Mouse (Mus musculus) liver, embryonic 11.5 days (tissue): ENCODE measurements around the gene Tarbp2. TPM values are rescaled to one million over a fixed set of nuclear protein-coding genes. Genes with fewer than 3 reads are reported as not detected.

Experiments used
- ATAC-seq: fragments of 200-750 bp; cut with Nextera tagmentation; replicated peaks from 2 replicates; pipeline ENCODE4 v1.8.0; 2017; ENCODE audit warnings: moderate number of reproducible peaks, mild to moderate bottlenecking, moderate TSS enrichment, moderate library complexity; ENCODE audit not compliant: low FRiP score
- DNase-seq: peaks from one replicate; pipeline ENCODE4 v3.0.0-alpha.2; 2017; ENCODE audit warnings: low spot score
- H3K27ac ChIP-seq: fragments of 300-500 bp; sonication (generic); 2 replicates; pipeline ENCODE4 v1.5.1; 2014; ENCODE audit warnings: mild to moderate bottlenecking, low read depth, low read length, control low read depth
- H3K27me3 ChIP-seq: fragments of 300-500 bp; sonication (generic); replicated peaks from 2 replicates; pipeline ENCODE4 v1.6.1; 2014; ENCODE audit warnings: low read length, mixed read lengths; ENCODE audit not compliant: control insufficient read depth, insufficient read depth
- H3K36me3 ChIP-seq: fragments of 300-500 bp; sonication (generic); 2 replicates; pipeline ENCODE4 v1.6.1; 2014; ENCODE audit warnings: mild to moderate bottlenecking, low read length, moderate library complexity, mixed read lengths; ENCODE audit not compliant: control insufficient read depth, insufficient read depth
- H3K4me1 ChIP-seq: fragments of 300-500 bp; sonication (generic); replicated peaks from 2 replicates; pipeline ENCODE4 v1.6.1; 2014; ENCODE audit warnings: low read length, mixed read lengths; ENCODE audit not compliant: control insufficient read depth, insufficient read depth
- H3K4me2 ChIP-seq: fragments of 300-500 bp; sonication (generic); 2 replicates; pipeline ENCODE4 v1.6.1; 2014; ENCODE audit warnings: mild to moderate bottlenecking, control low read depth, moderate library complexity
- H3K4me3 ChIP-seq: fragments of 300-500 bp; sonication (generic); 2 replicates; pipeline ENCODE4 v1.5.1; 2014; ENCODE audit warnings: low read depth, low read length, control low read depth
- H3K9ac ChIP-seq: fragments of 300-500 bp; sonication (generic); 2 replicates; pipeline ENCODE4 v1.6.1; 2014; ENCODE audit warnings: low read depth, low read length, control low read depth
- H3K9me3 ChIP-seq: fragments of 300-500 bp; sonication (generic); 2 replicates; pipeline ENCODE4 v1.6.1; 2016; ENCODE audit warnings: low read length, inconsistent platforms, mixed read lengths; ENCODE audit not compliant: control insufficient read depth
- WGBS: fragments of 180-500 bp; shearing (Covaris S2); extraction: QIAGEN DNeasy Blood & Tissue Kit; methylation state at CpG from one replicate; pipeline ENCODE4 v1.1.7; 2014; 5-methylcytosine and 5-hydroxymethylcytosine counted together
- polyA plus RNA-seq: library from polyadenylated mRNA; unstranded; fragments of >200 nt; fragmentation: Nextera tagmentation; extraction: Ambion mirVana; gene quantifications from 2 replicates; pipeline ENCODE4 v1.2.1, GENCODE M21; 2014

Tarbp2 gene
- polyA plus RNA-seq, 1 experiment from 2014 or later: 105 TPM

DNA sequence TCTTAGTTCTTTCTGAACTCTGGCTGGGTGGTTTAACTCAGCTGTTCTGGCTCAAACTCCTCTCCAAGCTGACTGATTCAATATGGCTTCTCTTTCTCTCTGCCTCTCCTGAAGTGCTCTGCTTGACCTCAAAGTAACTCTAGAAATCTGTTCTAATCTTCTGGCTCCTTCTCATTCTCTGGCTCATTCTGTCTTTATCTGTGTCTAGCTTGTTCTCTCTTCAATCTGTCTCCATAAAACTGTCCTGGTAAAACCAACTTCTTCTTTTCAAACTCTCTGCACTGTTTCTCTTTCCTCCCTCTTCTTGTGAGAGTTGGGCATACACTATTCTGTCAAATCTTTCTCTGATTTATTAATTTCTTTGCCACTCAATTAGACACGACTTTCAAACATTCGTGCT, 49.9 kb downstream of the Tarbp2 start:
- Histone ChIP-seq H3K4me3 (no peak overlapping the region), H3K4me2 (no peak overlapping the region), H3K9ac (no peak overlapping the region), H3K27ac (no peak overlapping the region), H3K36me3 (no peaks in the 10 kb centered on the region), H3K27me3 (no peaks in the 10 kb centered on the region), H3K4me1 (no peaks in the 10 kb centered on the region), H3K9me3 (no peaks in the 10 kb centered on the region)
- ATAC-seq: no peak
- DNase-seq: no peak
- 81% methylated on average over 2 of the region's 2 CpGs for WGBS

DNA sequence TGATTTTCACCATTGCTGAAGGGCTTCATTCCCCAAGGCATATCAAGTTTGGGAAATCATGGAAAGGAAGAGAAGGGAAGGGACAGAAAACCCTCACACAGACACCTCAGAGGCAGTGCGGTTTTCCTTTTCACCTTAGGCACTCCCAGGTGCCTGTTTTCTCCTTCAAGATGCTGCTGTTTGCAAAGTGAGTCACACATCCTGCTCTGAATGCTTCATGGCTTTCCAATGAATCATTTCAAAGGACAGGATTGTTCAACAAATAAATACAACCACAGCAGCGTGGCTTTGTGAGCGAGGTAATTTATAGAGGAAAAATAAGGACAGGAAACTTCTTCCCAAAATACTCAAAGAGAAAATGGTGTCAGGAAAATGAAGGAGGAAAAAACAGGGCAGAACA, 54.1 kb downstream of the Tarbp2 start:
- H3K4me1 ChIP-seq: no peaks in the 10 kb centered on the region
- DNase-seq: no peak
- no peak overlapping the region for H3K27ac ChIP-seq
- no peaks in the 10 kb centered on the region for H3K36me3 ChIP-seq
- H3K9ac ChIP-seq: no peak overlapping the region
- ATAC-seq: no peak
- H3K9me3 ChIP-seq: no peaks in the 10 kb centered on the region
- 88% methylated on average over 3 of the region's 3 CpGs for WGBS
- H3K4me3 ChIP-seq: no peak overlapping the region
- no peaks in the 10 kb centered on the region for H3K27me3 ChIP-seq
- H3K4me2 ChIP-seq: no peak overlapping the region

Other genes starting within 250 kb of the Tarbp2 start
- 0.13 TPM in 1 of 2 replicates, not detected in the other for gene Gm9918, start 247.6 kb upstream of the Tarbp2 start, polyA plus RNA-seq
- gene Mfsd5, start 238.7 kb upstream of the Tarbp2 start, polyA plus RNA-seq: 58.8 and 60.7 TPM in 2 replicates
- gene Espl1, start 221.9 kb upstream of the Tarbp2 start, polyA plus RNA-seq: 50.6 and 54.2 TPM in 2 replicates
- 236 and 254 TPM in 2 replicates for gene Pfdn5, start 192.1 kb upstream of the Tarbp2 start, polyA plus RNA-seq
- gene Myg1, start 186.5 kb upstream of the Tarbp2 start, polyA plus RNA-seq: 97.0 and 104 TPM in 2 replicates
- 99.3 and 108 TPM in 2 replicates for gene Aaas, start 167.4 kb upstream of the Tarbp2 start, polyA plus RNA-seq
- 0.57 and 1.5 TPM in 2 replicates for gene Sp7, start 151.0 kb upstream of the Tarbp2 start, polyA plus RNA-seq
- 9.7 and 10.6 TPM in 2 replicates for gene Sp1, start 112.0 kb upstream of the Tarbp2 start, polyA plus RNA-seq
- 1.1 and 1.6 TPM in 2 replicates for gene Amhr2, start 72.8 kb upstream of the Tarbp2 start, polyA plus RNA-seq
- gene Prr13, start 59.2 kb upstream of the Tarbp2 start, polyA plus RNA-seq: 155 and 157 TPM in 2 replicates
- 187 and 220 TPM in 2 replicates for gene Pcbp2, start 47.7 kb upstream of the Tarbp2 start, polyA plus RNA-seq
- gene Gm10337, start 14.5 kb upstream of the Tarbp2 start, polyA plus RNA-seq: not detected in 2 replicates
- gene Map3k12, start 1.1 kb upstream of the Tarbp2 start, polyA plus RNA-seq: 7.7 and 7.9 TPM in 2 replicates
- 0.86 and 1.2 TPM in 2 replicates for gene Npff, start 6.8 kb downstream of the Tarbp2 start, polyA plus RNA-seq
- not detected in 2 replicates for gene Gm28047, start 106.9 kb downstream of the Tarbp2 start, polyA plus RNA-seq
- gene Atf7, start 107.3 kb downstream of the Tarbp2 start, polyA plus RNA-seq: 14.4 and 17.1 TPM in 2 replicates
- 60.2 and 74.2 TPM in 2 replicates for gene Atp5g2, start 154.2 kb downstream of the Tarbp2 start, polyA plus RNA-seq
- gene Calcoco1, start 204.0 kb downstream of the Tarbp2 start, polyA plus RNA-seq: 15.0 and 16.2 TPM in 2 replicates